Mouse (Mus musculus) embryo, embryonic 11.5 days (tissue): ENCODE results near the gene Gm45717.

ENCODE experiments used
- DNase-seq: peaks from one replicate; pipeline ENCODE4 v3.0.0-alpha.2; 2012; ENCODE audit warnings: low read depth, low spot score

The Gm45717 gene

GRCm38 (mm10) chr7:140943356-140943755 is 12.4 kb downstream of the Gm45717 start:
- no peak for DNase-seq

DNA sequence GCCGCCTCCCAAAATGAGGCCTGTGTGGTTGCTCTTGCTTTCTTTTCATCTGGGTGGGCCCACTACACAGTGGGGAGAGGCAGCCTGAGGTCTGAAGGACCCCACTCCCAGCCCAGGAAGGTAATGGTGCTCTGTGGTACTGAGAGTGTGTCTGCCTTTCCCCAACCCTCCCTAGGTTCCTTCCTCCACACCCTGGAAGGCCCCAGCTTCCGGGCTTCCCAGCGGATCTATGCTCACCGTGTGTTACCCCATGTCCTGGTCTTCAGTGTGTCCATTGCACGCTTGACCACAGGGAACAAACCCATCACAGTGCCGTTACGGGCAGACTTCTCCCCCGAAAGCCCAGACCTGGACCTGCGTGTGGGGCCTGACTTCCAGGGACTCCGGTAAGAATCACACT is 12.9 kb downstream of the Gm45717 start:
- no peak for DNase-seq

GRCm38 (mm10) chr7:140942341-140942740 is 13.4 kb downstream of the Gm45717 start:
- DNase-seq: no peak

DNA sequence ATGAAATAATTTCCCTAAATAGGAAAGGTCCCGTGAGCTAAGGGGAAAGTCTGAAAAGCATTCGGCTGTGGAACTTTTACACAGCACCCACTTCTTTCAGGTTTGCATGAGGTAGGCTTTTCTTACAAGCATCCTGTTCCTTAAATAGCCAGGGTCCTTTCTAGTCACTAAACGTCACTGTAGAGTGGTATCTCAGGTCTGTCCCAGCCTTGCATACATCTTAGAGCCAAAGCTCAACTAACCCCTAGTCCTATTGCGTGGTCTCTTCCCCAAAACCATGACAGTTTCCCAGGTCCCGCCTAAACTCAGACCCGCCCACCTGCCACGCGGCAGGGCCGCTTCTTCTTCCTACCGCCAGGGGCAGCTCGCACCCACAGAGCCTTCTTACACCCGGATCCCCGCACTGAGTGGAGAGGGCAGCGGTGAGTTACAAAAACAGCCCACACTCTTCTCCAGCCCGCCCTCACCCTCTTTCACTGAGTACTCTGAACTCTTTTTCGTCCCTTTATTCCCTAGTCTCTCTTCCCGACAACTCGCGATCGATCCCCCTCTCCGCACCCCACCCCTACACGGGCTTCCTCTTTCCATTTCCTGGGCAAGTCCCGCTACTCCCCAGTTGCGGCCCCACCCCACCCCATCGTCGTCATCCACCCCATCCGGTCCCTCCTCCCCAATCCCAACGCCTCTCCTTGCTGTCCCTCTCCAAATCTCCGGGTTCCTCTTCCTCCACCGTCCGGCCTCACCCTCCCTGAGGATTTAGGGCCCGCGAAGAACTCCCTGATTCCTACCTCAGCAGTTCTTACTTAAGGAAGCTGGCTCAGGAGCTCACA is 14.3 kb downstream of the Gm45717 start, which contains the start of gene Pgghg:
Pgghg (plus strand) TSS at position 170 of the 830 bp plus-strand sequence.
- DNase-seq: peak; percentile 81

- DNase-seq: peak; percentile 46
Measured at GRCm38 (mm10) chr7:140939669-140940171, 16.0 kb downstream of the Gm45717 start.

DNA sequence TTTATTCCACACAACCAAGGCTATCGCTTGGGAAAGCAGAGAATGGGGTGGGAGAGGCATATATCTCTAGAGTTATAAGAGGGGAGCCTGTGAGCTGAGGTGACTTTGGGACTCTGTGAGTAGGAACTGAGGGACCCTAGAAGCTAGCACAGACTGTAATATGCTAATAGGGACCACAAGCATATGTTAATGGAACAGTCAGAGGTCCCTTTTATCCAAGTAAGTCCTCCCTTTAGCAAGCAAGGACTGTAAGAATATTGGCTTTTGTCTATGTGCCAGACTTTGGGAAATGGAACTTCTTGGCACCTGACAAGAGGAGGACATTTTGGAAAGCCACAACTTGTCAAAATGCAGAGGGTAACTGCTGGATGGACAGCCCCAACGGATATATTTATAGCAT is 16.8 kb downstream of the Gm45717 start:
- no peak for DNase-seq

GRCm38 (mm10) chr7:140938436-140938835 is 17.3 kb downstream of the Gm45717 start:
- no peak for DNase-seq

GRCm38 (mm10) chr7:140927181-140927580 is 28.6 kb downstream of the Gm45717 start:
- no peak for DNase-seq

GRCm38 (mm10) chr7:140923070-140923775 is 32.5 kb downstream of the Gm45717 start:
- no peak for DNase-seq

GRCm38 (mm10) chr7:140922398-140923069 is 33.2 kb downstream of the Gm45717 start:
- no peak for DNase-seq

DNA sequence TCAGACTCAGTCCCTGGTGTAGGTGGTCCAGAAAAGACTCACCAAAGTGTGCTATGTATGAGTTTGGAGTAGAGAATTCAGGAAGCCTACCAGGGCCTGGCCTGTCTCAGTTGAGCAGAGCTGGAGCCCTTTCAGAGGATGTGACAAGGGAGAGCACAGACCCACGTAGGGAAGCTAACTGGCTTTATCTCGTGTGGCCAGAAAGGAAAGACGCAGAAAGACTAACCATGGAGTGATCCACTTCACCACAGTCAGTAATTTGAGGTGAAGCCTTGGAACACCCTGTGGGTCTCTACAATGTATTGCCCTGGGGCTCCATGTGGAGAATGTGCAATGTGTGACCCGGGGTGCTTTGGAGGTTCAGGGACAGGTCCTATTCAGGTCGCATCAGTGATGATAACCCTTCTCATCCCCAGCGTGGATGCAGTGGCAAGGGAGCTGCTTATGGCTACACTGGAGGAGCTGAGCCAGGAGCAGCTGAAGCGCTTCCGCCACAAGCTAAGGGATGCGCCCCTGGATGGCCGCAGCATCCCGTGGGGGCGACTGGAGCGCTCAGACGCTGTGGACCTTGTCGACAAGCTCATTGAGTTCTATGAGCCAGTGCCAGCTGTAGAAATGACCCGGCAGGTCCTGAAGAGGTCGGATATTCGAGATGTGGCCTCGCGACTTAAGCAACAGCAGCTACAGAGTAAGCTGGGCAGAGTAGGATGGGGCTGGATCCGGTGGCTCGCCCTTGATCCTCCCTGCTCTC is 34.3 kb downstream of the Gm45717 start:
- DNase-seq: no peak

DNA sequence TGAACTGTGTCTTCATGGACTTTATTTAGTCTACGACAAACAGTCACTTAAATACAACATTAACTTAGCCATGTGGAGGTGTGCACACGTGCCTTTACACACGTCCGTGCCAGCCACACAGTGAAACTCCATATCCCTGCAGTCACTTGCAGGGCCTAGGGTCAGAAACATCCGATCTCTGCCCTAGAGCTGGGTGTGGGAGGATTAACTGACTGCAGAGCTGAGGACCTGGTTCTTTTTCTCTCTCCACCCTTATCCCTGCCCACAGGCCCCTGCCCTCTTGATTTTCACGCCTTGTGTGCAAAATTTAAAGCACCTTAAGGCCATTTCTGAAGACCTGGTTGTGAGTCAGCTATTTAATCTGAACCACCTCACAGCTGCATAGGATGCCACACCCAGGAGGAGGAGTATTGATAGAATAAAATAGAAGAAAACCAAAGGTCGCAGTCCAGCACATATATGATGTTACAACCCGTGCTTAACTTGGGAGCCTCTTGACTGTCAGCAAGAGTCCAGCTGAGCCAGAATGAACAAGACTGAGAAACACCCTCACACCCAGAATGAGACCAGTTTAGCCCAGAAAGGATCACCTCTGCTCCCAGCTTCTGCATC is 35.2 kb downstream of the Gm45717 start, which contains the start of gene Nlrp6:
Nlrp6 (plus strand) TSS at position 485 of the 612 bp plus-strand sequence.
- DNase-seq: no peak

- DNase-seq: no peak
Measured at GRCm38 (mm10) chr7:140919911-140920310, 35.8 kb downstream of the Gm45717 start.

GRCm38 (mm10) chr7:140914031-140914690 is 41.6 kb downstream of the Gm45717 start:
- no peak for DNase-seq

DNA sequence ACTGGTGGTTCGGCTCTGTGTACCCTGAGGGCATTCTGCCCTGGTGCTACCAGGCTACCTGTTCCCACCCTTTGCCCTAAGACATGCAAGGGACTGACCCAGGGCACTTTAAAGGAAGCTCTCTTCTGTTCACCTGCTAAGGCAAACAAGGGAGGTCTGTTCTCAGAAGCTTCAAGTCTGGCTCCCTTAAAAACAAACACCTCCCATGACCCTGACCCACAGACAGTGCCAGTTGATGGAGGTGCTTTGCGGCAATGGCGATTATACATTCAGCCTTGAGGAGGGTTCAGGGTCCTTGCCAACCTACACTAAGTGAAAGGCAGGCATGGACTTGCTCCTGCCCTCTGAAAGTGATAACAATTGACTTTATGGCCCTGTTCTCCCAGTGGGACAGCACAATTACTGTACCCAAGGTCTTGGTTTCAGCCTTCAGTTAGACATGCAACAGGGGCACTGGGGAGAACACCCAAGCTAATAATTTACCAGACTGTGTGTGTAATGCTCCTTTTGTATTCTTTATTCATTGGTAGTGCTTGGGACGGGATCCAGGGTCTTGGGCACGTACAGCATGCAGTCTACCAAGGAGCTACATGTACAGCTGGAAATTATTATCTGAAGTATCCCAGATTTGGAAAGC is 42.8 kb downstream of the Gm45717 start:
- no peak for DNase-seq

DNA sequence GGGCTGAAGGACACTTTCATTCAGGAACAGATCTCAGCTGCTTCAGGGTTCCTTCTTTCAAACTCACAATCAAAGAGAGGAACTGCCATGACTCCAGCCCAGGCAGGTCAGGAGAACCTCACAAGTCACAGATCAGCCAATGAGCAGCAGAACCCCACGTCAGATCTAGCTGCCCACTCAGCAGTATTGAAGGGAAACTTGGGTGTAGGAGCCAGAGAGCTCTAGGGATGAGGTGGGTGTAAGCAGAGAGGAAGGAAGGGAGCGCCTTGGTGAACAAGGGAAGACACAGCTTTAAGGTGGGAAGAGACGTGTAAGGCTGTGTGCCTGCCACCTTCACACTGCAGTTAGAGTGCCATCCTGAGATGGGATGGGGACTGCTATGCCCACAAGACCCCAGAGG is 43.4 kb downstream of the Gm45717 start:
- DNase-seq: no peak

GRCm38 (mm10) chr7:140908634-140909107 is 47.1 kb downstream of the Gm45717 start:
- DNase-seq: peak; percentile 80

DNA sequence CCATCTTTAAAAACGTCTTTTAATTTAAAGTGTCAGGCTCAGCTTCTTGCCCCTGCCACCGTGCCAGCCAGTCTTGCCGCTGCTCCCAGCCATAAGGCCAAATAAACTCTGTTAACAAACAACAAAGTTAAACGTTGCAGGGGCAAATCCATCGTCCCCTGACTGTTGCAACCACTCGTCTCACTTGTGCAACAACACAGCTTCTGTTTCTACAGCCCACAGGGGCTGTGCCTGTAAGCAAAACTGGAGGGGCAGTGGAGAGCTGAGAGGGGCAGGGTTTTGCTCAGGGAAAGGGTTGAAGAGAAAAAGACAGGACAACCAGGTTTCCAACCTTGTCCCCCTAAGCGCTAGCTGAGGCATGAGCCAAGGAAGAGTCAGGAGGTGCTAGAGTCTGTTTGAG is 47.6 kb downstream of the Gm45717 start:
- DNase-seq: no peak

DNA sequence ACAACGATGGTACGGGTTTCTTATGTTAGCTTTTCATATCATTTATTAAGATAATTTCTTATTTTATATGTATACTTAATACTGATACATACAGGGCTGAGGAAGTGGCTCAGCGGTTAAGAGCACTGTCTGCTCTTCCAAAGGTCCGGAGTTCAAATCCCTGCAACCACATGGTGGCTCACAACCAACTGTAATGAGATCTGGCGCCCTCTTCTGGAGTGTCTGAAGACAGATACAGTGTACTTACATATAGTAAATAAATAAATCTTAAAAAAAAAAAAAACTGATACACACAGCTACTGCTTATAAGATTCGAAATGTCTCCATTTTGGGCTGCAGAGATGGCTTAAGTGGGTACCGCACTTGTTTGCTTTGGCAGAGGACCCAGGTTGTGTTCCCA is 48.0 kb downstream of the Gm45717 start:
- no peak for DNase-seq

DNA sequence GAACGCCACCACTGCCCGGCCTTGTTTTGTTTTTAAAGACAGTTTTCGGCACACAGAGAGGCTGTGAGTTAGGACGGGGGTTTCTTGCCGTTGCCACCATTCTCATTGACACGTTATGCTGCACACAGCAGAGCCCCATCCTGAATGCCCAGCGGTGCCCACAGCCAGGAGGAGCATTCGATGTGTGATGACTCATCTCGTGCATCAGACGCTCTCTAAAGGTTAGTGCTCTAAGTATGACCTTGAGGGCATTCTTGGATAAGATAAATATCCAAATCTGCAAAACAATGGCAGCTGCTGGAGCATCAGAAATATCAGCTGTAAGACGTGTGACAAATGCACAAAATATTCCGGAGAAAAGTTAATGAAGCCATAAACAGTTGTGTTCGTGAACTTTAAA is 48.6 kb downstream of the Gm45717 start:
- DNase-seq: no peak
